Mouse (Mus musculus) lung, adult 2 months (tissue): Measurements from ENCODE around the gene Tuba3b. TPM values are rescaled to one million over a fixed set of nuclear protein-coding genes. Genes with fewer than 3 reads are reported as not detected.
A peak's percentile ranks its signal among the peaks of the same experiment; 100 is the strongest.

Experiments used
- DNase-seq: peaks from one replicate; pipeline ENCODE4 v3.0.0; 2022
- H3K4me1 ChIP-seq: fragments of 200-500 bp; 2 replicates; pipeline ENCODE4 v1.6.1; 2011; ENCODE audit warnings: low read length; ENCODE audit not compliant: control insufficient read depth, insufficient read depth
- H3K4me3 ChIP-seq: fragments of 200-500 bp; replicated peaks from 2 replicates; pipeline ENCODE3; 2011; ENCODE audit warnings: low read depth, mild to moderate bottlenecking, control low read depth, low read length; ENCODE audit errors: extremely low read depth
- CTCF ChIP-seq: fragments of 200-500 bp; IDR thresholded peaks from 2 replicates; pipeline ENCODE4 v1.5.1; 2011; ENCODE audit warnings: mild to moderate bottlenecking, low read length, control low read depth; ENCODE audit not compliant: insufficient read depth
- POLR2A ChIP-seq: fragments of 200-500 bp; IDR thresholded peaks from 2 replicates; pipeline ENCODE4 v1.6.1; 2011; ENCODE audit warnings: low read depth, mild to moderate bottlenecking, control low read depth, low read length, borderline replicate concordance; ENCODE audit errors: extremely low read depth
- WGBS: fragments of 180-500 bp; shearing (Covaris S2); methylation state at CpG from one replicate; pipeline ENCODE4 v1.1.7; 2018; 5-methylcytosine and 5-hydroxymethylcytosine counted together
- polyA plus RNA-seq: library from polyadenylated mRNA; depleted of rRNA; stranded (reverse); fragments of >200 nt; gene quantifications from 2 replicates; pipeline ENCODE4 v1.2.3, GENCODE M21; 2012; rRNA removed

Tuba3b gene
- polyA plus RNA-seq, 1 experiment, result 0.08 TPM

GRCm38 (mm10) chr6:145660943-145661342 is 45.4 kb downstream of the Tuba3b start:
- no peak for DNase-seq
- H3K4me1 ChIP-seq, result 0 out of 2 replicates have a peak, but pooled peaks cover 2% of the 10 kb centered on the region
- no peak overlapping the region for H3K4me3 ChIP-seq
- TF ChIP-seq CTCF (no peak), POLR2A (no peak)
- 51% methylated on average over 11 of the region's 11 CpGs for WGBS

GRCm38 (mm10) chr6:145664208-145664607 is 48.7 kb downstream of the Tuba3b start:
- no peak overlapping the region for H3K4me3 ChIP-seq
- no peak for DNase-seq
- WGBS, result 73% methylated on average over 5 of the region's 5 CpGs
- TF ChIP-seq POLR2A (no peak), CTCF (no peak)
- H3K4me1 ChIP-seq, result peaks cover 7% of the 10 kb centered on the region

- Histone ChIP-seq H3K4me3 (no peak overlapping the region), H3K4me1 (peaks cover 7% of the 10 kb centered on the region)
- TF ChIP-seq CTCF (no peak), POLR2A (no peak)
- WGBS, result 90% methylated on average over 3 of the region's 3 CpGs
- DNase-seq, result no peak
Measured at GRCm38 (mm10) chr6:145665751-145666150, 50.2 kb downstream of the Tuba3b start.

GRCm38 (mm10) chr6:145667654-145668053 is 52.1 kb downstream of the Tuba3b start:
- Histone ChIP-seq H3K4me3 (no peak overlapping the region), H3K4me1 (peaks cover 5% of the 10 kb centered on the region)
- no peak for DNase-seq
- TF ChIP-seq POLR2A (no peak), CTCF (no peak)
- WGBS, result 19% methylated on average over 3 of the region's 3 CpGs

GRCm38 (mm10) chr6:145669596-145670071 is 54.1 kb downstream of the Tuba3b start:
- Histone ChIP-seq H3K4me1 (peaks cover 5% of the 10 kb centered on the region), H3K4me3 (no peak overlapping the region)
- DNase-seq, result peak; percentile 9
- no peak for TF ChIP-seq POLR2A
- TF ChIP-seq CTCF, result no peak
- 38% methylated on average over 10 of the region's 10 CpGs for whole genome bisulfite sequencing

Other genes with a start within 250 kb of the Tuba3b start
- gene Lmntd1, start 1.4 kb upstream of the Tuba3b start, polyA plus RNA-seq, result 1.7 and 4.5 TPM in 2 replicates
- 23.0 and 34.2 TPM in 2 replicates for gene Rassf8, start 131.0 kb downstream of the Tuba3b start, polyA plus RNA-seq
- gene Bhlhe41, start 249.8 kb downstream of the Tuba3b start, polyA plus RNA-seq, result 5.2 and 10.1 TPM in 2 replicates